Mouse (Mus musculus) central nervous system, embryonic 18 days (tissue): ENCODE measurements around the gene Meis1. TPM values are rescaled to one million over a fixed set of nuclear protein-coding genes. Genes with fewer than 3 reads are reported as not detected.

Experiments
- polyA plus RNA-seq: library from polyadenylated mRNA; depleted of rRNA; stranded (reverse); fragments of >200 nt; gene quantifications from 2 replicates; pipeline ENCODE4 v1.2.3, GENCODE M21; 2012; rRNA removed

The Meis1 gene
- polyA plus RNA-seq, result 21.4 and 24.9 TPM in 2 replicates

DNA sequence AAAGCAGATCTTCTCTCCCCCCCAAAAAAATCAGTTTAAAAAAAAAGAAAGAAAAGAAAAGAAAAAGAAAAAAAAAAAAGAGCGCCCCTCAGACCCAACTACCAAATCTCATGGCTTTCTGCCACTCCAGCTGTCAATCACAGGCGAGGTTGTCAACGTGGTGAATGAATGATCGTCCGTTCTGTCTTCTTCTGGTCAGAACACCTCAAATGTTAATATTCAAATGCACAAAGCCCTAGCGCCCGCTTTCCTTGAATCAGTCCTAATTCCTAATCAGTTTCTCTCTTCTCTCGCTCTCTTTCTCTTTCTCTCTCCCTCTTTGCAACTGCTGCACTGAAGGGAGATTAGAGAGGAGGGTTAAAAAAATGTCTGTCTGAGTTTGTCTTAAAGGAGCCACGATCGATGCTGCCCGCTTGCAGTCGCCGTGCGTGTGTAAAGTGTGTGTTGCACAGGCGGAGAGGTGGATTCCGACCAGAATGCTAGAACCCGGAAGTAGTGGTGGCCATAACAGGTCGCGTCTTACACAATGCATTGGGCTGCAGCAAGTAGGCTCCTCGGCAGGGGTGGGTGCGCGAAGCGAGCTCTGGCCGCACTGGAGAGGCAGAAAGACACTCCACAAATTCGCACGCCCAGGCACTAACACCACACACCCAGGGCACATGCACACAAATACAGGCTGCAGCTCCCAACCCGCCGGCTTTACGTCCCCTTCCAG, at the start of gene Meis1:
Gene Meis1, minus strand, starts transcription at position 497 of the 715 bp plus-strand sequence.

